Mouse (Mus musculus) CD8-positive naive resting alpha-beta T cell, adult 57 days (primary cell): ENCODE measurements around the gene Mgp. TPM values are rescaled to one million over a fixed set of nuclear protein-coding genes. Genes with fewer than 3 reads are reported as not detected.

Source experiments
- total RNA-seq: library from RNA; stranded (reverse); gene quantifications from one replicate; pipeline ENCODE4 v1.2.4, GENCODE M21; 2023

Gene Mgp
- total RNA-seq, result not detected

DNA sequence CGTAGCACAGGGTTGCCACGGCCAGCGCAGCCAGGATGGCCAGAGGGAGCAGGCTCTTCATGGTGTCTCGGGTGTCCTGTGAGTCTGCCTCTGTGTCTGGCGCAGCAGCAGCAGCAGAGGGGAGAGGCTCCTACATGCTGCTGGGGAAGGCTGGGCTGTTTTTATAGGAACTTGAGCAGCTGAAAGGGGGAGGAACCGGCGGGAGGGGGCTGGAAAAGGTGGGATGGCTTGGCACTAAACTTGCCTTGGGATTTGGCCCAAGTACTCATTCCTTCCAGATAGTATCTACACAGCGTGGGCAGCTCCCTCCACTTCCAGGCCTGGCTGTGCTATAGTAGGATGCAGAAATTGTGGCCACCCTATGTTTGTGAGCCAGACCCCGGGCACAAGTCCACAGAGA, at the start of gene Mgp:
TSS of gene Mgp (minus strand) at position 154 of the 400 bp plus-strand sequence.

DNA sequence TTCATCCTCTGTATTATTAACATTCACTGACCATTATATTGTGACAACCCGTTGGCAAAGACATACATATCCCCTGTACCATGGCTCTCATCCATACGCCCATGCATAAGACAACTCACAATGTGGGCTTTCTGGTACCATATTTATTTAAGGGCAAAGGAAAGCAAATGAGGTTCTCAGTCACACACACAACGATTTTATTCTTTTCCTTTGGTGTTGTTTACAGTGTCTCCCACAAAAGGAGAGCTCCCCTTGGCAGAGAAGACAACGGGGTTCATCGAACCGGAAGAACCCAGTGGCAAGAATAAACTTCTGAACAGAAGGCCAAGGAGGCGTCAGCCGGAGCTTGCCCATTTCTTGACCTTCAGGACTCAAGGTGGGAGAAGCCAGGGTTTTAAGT, 47.9 kb upstream of the Mgp start, which contains the start of gene Pde6h:
TSS of gene Pde6h (plus strand) at position 301 of the 400 bp plus-strand sequence.

DNA sequence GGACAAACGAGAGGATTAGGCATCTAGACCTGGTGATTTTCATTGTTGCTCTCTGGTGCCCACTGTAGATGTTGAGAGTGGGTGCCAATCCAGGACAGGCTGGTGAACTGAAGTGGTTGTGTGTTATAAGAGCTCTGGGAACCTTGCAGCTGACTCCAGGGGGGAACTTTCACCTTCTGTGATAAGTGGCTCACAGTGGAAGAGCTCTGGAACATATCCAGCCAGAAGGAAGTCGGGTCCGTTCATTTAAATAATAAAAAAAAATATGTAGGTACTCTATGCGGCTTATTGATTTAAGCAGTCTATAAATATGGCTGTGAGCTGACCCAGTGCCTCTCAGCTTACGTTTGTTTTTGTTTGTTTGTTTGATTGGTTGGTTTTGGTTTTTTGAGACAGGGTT, 46.5 kb upstream of the Mgp start, which contains the start of gene Erp27:
TSS of gene Erp27 (minus strand) at position 101 of the 400 bp plus-strand sequence.

DNA sequence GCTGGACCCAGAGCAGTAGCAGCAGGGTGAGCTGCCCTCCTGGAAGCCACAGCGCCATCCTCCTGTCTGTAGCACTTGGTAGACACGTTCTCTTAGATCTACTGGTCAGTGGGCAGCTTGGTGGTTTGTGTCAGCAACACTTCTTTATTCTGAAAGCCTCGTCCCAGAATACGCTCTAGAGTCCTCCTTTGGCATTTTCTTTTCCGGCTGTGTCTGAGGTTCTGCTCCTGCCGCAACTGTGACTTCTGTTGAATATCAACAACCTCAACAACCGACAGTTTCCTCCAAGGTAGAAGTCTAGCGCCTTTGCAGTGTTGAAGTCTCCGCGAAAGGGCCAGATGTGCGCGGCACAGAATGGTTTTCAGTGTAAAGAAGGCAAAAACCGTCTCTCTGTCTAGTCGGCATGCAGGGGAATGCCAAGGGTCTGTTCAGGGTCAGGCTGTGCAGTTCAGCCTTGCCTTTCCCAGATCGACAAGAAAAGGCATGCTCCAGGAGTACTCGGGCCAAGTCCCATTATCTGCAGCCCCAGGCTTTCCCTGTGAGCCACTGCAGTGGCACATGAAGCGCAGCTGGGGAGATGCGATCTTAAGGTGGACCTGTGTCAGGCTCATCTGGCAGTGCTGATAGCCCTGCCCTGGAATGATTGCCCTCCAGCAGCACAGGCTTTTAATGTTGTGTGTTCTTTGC, 18.3 kb downstream of the Mgp start, which contains the start of gene Art4:
TSS of gene Art4 (minus strand) at position 548 of the 687 bp plus-strand sequence.

DNA sequence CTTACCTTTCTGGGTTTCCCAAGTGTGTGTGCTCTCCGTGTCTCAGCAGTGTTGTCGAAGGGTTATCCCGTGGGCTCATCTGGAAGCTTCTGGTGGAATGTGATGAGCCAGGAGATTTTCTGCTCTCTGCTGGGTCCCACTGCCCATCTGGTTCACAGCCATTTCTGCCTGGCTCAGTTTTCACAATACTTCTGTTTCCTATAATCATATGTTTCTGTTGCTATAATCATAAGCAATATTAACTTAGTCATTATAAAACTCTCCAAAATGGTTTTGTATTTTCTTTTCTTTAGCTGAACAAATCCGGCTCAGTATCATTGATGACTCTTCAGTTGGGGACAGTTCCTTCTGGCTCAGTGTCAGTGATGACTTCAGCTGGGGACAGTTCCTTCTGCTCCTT, 40.3 kb downstream of the Mgp start, which contains the start of gene Smco3:
TSS of gene Smco3 (minus strand) at position 101 of the 400 bp plus-strand sequence.

DNA sequence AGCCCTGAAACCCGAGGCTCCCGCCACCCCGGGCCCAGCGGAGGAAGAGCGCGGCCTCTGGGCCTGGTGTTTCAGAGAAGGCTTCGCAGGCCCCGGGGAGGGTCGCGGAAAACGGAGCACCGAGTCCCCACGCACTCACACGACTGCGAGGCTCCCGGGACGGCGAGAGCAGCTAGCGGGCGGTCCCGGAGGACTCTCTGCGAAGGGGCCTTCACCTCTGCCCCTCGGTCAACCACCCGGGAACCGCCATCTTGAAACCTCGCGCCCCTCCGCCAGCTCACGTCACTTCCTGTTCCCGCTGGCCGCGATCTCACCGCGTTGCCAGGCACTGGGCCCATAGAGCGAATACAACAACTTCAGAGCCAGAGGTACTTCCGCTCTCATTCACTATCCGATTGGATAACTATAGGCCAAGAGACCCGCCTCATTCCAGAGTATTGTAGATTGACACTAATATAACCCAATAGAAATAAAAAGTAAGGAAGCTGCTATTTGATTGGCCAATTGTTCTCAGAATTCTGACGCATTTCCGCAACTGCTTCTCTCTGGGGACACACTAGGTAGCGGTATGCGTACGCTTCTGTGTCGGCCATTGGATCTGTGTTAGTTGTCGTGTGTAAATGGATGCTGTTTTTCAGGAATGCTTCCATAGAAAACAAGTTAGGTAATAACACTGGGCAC, 47.6 kb downstream of the Mgp start, which contains the start of gene Wbp11:
TSS of gene Wbp11 (minus strand) at position 353 of the 681 bp plus-strand sequence.

DNA sequence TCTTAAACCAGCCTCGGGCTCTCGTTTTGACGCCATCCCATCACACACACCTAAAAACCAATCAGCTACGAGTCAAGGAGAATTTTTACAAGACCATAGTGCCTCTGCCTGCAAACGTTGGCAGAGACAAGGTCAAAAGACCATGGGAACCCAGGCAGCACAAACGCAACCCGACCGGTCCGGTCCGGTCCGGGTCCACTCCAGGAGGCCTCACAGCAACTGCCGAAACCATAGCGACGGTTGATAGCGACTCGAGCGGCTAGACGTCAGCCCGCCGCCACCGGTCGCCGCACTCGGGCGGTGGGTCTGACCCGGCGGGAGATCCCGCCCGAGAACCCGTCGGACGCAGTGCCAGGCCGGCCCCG, 48.1 kb downstream of the Mgp start, which contains the start of gene BC049715:
TSS of gene BC049715 (plus strand) at position 111 of the 365 bp plus-strand sequence.

Other genes with a start within 250 kb of the Mgp start
- 11.8 TPM for gene Plbd1, start 213.9 kb downstream of the Mgp start, total RNA-seq
- not detected for gene Gucy2c, start 94.1 kb downstream of the Mgp start, total RNA-seq
- gene Hist4h4, start 71.4 kb downstream of the Mgp start, total RNA-seq, result 25.4 TPM
- 70.5 TPM for gene H2afj, start 67.6 kb downstream of the Mgp start, total RNA-seq
- gene BC049715, start 48.2 kb downstream of the Mgp start, total RNA-seq, result 5.0 TPM
- gene Wbp11, start 47.6 kb downstream of the Mgp start, total RNA-seq, result 182 TPM
- not detected for gene Smco3, start 40.4 kb downstream of the Mgp start, total RNA-seq
- 9.0 TPM for gene Art4, start 18.1 kb downstream of the Mgp start, total RNA-seq
- gene Erp27, start 46.4 kb upstream of the Mgp start, total RNA-seq, result 10.0 TPM
- not detected for gene Pde6h, start 48.0 kb upstream of the Mgp start, total RNA-seq
- gene Arhgdib, start 66.1 kb upstream of the Mgp start, total RNA-seq, result 975 TPM